ENCODE assay signal across 9 mouse cellular contexts in the genomic region with DNA sequence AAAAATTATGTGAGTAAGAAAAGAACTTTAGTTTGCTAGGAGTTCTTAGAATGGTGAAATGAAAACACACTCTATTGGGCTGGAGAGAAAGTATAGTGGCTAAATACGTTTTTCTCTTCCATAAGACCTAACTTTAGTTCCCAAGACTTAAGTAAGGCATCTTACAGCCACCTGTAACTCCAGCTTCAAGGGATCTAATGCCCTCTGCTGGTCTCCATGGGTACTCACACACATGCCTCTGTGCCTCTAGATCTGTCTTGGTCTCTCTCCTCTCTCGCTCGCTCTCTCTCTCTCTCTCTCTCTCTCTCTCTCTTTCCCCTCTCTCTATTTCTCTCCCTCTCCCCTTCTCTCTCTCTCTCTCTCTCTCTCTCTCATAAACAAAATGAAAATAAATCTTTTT.
DNase-seq lines count a peak whose midpoint lies in the region; ATAC-seq and TF ChIP-seq lines count a peak whose summit lies in the region.
"Had no signal": no experiment of that assay in that cellular context is flagged by ENCODE, and none has a peak within 500 bp of the region (broad histone marks: within the 10 kb centered on the region; RNA-seq: fewer than 3 reads in every experiment).

No protein-coding gene starts in this region.

- no peak overlapping the region for H3K4me3 ChIP-seq in kidney, embryonic 15.5 days (replicated peaks)
- H3K4me3 ChIP-seq in E14TG2a.4 (replicated peaks; ENCODE audit: low read length): no peak overlapping the region
- H3K4me3 ChIP-seq in embryonic facial prominence, embryonic 14.5 days (ENCODE audit: low read depth, low read length): no peak overlapping the region

- peak; percentile 21 for DNase-seq in kidney, postnatal 10 days
- peak; percentile 68 for DNase-seq in 416B (ENCODE audit: low read depth)
- DNase-seq in embryonic facial prominence, embryonic 14.5 days (ENCODE audit: low spot score): peak; percentile 53
- no peak for DNase-seq in right cerebral cortex, postnatal 4 days
- no peak for DNase-seq in ovary, postnatal 10 days (ENCODE audit: low spot score)
- DNase-seq: cerebellum, adult 18-20 months had no signal

- H3K4me2 ChIP-seq in kidney, embryonic 15.5 days: no peak overlapping the region
- no peak overlapping the region for H3K4me2 ChIP-seq in embryonic facial prominence, embryonic 14.5 days (ENCODE audit: low read depth, low read length)

- no peaks in the 10 kb centered on the region for H3K4me1 ChIP-seq in kidney, embryonic 15.5 days
- no peaks in the 10 kb centered on the region for H3K4me1 ChIP-seq in E14TG2a.4 (replicated peaks; ENCODE audit: low read depth, low read length)
- no peaks in the 10 kb centered on the region for H3K4me1 ChIP-seq in embryonic facial prominence, embryonic 14.5 days (ENCODE audit: control insufficient read depth, insufficient read depth, low read length)

- no peak for ATAC-seq in kidney, embryonic 15.5 days (replicated peaks; ENCODE audit: low FRiP score)
- no peak for ATAC-seq in embryonic facial prominence, embryonic 14.5 days (ENCODE audit: low read depth)
- ATAC-seq in frontal cortex, adult (ENCODE audit: low TSS enrichment): no peak

- no peak overlapping the region for H3K9ac ChIP-seq in kidney, embryonic 15.5 days
- H3K9ac ChIP-seq in embryonic facial prominence, embryonic 14.5 days (ENCODE audit: low read depth, low read length): no peak overlapping the region

- no peaks in the 10 kb centered on the region for H3K9me3 ChIP-seq in kidney, embryonic 15.5 days (replicated peaks)
- no peaks in the 10 kb centered on the region for H3K9me3 ChIP-seq in E14TG2a.4 (ENCODE audit: low read length)
- no peaks in the 10 kb centered on the region for H3K9me3 ChIP-seq in embryonic facial prominence, embryonic 14.5 days (ENCODE audit: control insufficient read depth, low read length)

- H3K27ac ChIP-seq in kidney, embryonic 15.5 days: no peak overlapping the region
- H3K27ac ChIP-seq in embryonic facial prominence, embryonic 14.5 days (replicated peaks; ENCODE audit: low read depth, low read length): no peak overlapping the region

- H3K27me3 ChIP-seq in kidney, embryonic 15.5 days: no peaks in the 10 kb centered on the region
- no peaks in the 10 kb centered on the region for H3K27me3 ChIP-seq in E14TG2a.4 (ENCODE audit: insufficient read depth, low read length)
- H3K27me3 ChIP-seq in embryonic facial prominence, embryonic 14.5 days (replicated peaks; ENCODE audit: control insufficient read depth, insufficient read depth, low read length): no peaks in the 10 kb centered on the region

- TF ChIP-seq CTCF in E14TG2a.4 (conservative IDR thresholded peaks at IDR 0.05; ENCODE audit: low read length): peak; percentile 48

- WGBS in kidney, embryonic 15.5 days: 62% methylated on average over 3 of the region's 3 CpGs
- 43% methylated on average over 3 of the region's 3 CpGs for WGBS in embryonic facial prominence, embryonic 14.5 days

- no peaks in the 10 kb centered on the region for H3K36me3 ChIP-seq in kidney, embryonic 15.5 days
- no peaks in the 10 kb centered on the region for H3K36me3 ChIP-seq in E14TG2a.4 (ENCODE audit: insufficient read depth, low read length)
- no peaks in the 10 kb centered on the region for H3K36me3 ChIP-seq in embryonic facial prominence, embryonic 14.5 days (ENCODE audit: control insufficient read depth, insufficient read depth, low read length)

Comparison
In these comparisons a context has a peak if more than half of its experiments do, and no peak if none do; other contexts are left out.
1. DNase-seq: peak in kidney, postnatal 10 days (single experiment), 416B (single experiment) and embryonic facial prominence, embryonic 14.5 days (single experiment); none in right cerebral cortex, postnatal 4 days (single experiment) and ovary, postnatal 10 days (single experiment).